Mouse (Mus musculus) retina, postnatal 7 days (tissue): ENCODE data around the gene Fbln2.

Source experiments
- DNase-seq: peaks from one replicate; pipeline ENCODE4 v3.0.0-alpha.2; 2012; ENCODE audit warnings: low read depth, low spot score

Fbln2 gene

DNA sequence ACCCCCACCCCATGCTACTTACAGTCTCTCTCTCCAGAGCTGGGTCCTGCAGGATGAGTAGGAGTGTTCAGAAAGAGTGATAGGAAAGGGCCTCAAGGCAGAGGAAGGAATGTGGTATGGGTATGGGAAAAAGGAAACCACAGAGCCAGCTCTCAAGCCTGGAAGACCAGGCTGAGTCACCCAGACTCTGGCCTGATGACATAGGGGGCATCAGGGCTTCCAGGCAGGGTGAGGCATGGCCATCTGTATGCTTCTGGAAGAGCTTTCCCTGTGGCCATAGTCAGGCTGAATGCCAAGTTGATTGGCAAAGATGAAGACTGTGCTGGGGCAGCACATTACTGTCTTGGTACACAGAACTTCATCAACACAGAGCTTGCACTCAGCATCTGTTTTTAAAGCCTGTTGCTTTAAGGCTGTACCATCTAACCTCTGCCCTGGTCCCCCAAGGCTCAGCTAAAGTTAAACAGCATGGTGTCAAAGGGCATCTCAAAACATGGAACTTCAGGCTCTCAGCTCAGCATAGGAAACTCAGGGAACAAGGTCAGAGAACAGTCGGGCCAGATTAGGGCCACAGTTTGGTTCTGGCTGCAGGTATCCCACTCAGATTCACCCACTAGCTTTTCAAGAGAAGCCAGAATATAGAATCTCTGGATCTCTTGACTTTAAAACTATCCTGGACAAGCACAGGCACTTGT, 19.3 kb upstream of the Fbln2 start:
- no peak for DNase-seq

- no peak for DNase-seq
Observed at GRCm38 (mm10) chr6:91198456-91198855, 13.8 kb upstream of the Fbln2 start.

DNA sequence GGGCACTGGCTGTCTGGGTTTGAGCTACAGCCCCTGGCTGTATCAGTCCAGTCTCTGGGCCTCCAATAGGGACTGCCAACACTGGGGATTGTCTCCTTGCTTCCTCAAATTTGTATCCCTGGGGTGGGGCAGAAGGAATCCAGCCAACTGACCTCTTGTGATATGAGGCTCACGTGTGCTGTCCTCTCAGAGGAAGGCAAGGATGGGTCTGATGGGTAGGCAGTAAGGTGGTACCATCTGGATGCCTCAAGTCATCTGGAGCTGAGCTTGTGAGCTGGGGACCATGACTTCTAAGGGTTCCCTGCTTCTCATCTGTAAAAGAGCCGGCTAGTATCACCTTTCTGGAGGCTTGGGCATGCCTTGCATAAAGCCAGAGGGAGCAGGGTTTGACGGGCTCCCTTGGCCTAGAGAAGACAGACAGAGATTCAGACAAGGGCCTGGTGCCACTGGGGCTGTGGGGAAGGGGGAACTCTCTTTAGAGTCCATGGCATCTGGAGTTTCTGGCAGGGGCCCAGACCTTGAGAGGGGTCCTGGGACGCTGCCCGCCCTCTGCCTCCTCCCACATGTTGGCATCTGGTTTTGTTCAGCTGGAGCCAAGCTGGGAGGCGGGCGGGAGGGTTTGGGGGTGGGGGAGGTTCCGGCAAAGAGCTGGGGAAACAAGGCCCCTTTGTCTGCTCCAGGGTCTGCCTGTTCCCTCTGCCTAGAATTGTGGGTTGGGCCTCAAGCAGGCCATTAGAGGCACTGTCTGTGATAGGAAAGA, 11.6 kb upstream of the Fbln2 start:
- no peak for DNase-seq

- DNase-seq = no peak
Observed at GRCm38 (mm10) chr6:91201881-91202341, 10.3 kb upstream of the Fbln2 start.

DNA sequence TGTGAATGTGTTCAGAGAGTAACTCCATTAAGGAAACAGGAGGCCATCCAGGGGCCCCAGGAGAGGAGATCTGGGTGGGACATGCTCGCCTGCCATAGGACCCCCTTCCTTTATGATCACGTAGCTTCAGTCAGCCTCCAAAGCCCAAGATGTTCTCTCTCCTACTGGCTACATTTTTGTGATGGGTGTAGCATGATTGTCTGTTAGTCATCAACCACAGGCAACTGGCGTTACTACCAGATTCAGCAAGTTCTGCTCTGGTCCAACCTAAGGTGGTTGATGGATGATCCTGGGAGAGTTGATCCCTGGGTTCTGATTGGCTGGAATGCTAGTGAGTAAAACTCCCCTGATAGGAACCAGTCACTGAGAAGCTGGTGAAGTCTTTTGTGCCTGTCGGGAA, 9.7 kb upstream of the Fbln2 start:
- no peak for DNase-seq

DNA sequence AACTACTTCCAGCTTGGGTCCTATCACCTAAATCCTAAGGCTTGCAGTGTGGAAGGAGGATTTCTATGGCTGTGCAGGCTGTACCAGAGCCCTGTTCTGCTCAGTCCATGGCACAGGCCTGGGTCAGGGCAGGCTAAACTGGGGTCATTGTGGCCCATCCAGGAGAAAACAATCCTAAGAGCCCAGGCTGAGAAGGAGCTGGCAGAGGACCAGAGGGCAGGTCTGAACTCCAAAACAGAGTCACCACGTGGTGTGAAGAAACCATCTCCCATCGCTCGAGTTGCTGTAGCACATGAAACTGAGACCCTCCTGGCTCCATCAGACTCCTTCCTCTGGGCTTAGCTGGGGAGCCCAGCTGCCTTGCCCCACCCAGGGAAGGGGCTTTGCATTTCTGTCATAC, 6.9 kb upstream of the Fbln2 start:
- DNase-seq = no peak

- DNase-seq = no peak
Observed at GRCm38 (mm10) chr6:91205791-91206190, 6.5 kb upstream of the Fbln2 start.

GRCm38 (mm10) chr6:91207491-91207890, 4.8 kb upstream of the Fbln2 start:
- no peak for DNase-seq

GRCm38 (mm10) chr6:91209780-91210179, 2.5 kb upstream of the Fbln2 start:
- no peak for DNase-seq

GRCm38 (mm10) chr6:91210852-91211251, 1.4 kb upstream of the Fbln2 start:
- DNase-seq = no peak

- DNase-seq = no peak
Observed at GRCm38 (mm10) chr6:91212571-91212970, 316 bp downstream of the Fbln2 start.

DNA sequence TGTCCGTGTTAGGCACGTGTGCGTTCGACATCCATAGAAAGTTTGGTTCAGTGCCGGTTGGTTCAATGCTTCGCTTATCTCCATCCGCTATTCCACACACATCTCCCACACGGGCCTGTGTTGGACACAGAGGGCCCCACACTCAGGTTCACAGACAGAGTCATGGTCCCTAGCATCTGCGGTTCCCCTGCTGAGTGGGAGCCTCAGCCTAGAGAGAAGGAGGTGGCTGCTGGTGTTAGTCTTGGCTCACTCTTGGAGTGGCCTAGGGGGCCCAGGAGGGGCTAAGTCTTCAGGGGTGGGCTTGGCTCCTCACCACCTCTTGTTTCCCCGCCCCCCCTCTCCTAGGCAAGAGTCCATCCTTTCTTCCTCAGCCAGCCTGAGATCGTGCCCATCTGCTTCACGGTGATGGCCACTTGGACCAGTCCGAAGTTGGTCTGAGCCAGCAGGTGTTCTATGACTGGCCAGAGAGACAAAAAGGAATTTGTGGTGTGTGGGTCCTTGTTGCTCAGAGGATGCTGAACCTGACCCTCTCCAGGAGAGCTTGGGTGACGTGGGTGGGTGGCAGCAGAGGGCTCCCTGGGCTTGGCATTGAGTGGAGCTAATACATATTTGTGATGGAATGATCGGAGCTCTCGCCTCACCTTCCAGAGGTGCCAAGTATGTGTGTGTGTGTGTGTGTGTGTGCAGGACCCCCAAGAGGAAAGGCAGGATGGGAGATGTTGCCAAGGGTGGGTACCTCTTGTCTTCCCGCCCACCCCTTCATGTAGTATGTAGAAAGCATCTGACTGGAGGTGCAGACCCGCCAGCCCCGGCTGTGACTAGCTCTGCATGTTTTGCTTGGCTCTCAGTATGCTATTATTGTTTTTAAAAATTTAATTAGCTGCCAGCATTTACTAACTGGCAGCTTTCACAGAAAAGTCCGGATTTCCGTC, 1.3 kb downstream of the Fbln2 start:
- DNase-seq = no peak

- no peak for DNase-seq
Observed at GRCm38 (mm10) chr6:91215454-91215853, 3.2 kb downstream of the Fbln2 start.

DNA sequence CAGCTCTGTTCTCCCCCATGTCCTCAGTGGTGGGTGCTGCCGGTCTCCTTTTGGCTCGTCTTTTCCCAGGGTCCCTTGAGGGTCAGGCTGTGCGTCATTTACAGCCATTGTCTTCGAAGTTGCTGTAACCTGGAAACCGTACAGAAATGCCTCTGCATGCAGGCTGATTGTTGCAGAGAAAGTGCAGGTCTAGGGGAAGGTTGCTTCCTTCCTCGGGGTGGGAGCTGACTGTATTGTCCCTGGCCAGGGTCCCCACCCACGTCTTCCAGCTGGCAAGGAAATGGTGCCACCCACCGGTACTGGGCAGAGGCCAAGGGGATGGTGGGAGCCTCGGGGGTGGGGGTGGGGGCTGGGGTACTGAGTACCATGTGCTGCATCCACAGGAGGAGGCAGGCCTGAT, 6.2 kb downstream of the Fbln2 start:
- no peak for DNase-seq

DNA sequence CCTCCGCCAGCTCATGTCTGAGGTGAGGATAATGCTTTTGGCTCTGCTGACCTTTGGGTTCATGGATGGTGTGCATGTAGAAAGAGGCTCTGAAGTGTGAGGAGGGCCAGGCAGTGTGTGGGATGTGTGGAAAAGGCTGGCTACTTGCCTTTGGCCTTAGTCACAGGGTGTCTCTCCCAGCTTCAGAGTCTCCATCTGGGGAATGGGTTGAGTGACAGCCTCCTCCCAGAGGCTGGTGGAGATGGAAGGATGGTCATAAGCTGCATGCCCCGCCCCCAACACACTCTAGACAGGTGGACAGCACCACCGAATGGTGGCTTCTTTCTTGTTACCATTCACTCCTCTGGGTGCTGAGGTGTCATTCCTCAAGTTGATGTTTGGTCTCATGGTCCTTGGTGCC, 6.6 kb downstream of the Fbln2 start:
- DNase-seq = no peak

- no peak for DNase-seq
Observed at GRCm38 (mm10) chr6:91220062-91220461, 7.8 kb downstream of the Fbln2 start.

GRCm38 (mm10) chr6:91221094-91221493, 8.8 kb downstream of the Fbln2 start:
- no peak for DNase-seq

GRCm38 (mm10) chr6:91222694-91223346, 10.6 kb downstream of the Fbln2 start:
- DNase-seq = no peak

GRCm38 (mm10) chr6:91224939-91225338, 12.7 kb downstream of the Fbln2 start:
- DNase-seq = no peak

- DNase-seq = no peak
Observed at GRCm38 (mm10) chr6:91225346-91225745, 13.1 kb downstream of the Fbln2 start.

DNA sequence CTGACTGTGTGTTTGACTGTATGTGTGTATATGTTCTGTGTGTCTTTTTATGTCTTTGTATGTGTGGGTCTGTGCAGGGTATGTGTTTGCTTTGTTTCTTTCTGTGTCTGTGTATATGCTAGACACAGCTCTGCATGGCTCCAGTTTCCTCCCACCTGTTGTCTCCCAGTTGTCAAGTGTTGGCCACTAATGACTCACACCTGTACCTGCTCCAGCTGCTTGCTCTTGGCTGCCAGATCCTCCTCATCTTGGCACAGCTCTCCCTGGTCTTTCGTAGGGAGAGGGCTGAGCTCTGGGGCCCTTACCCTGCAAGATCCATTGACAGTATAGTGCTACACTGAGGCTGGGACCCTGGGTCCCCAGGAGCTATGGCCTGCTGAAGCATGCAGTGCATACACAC, 13.8 kb downstream of the Fbln2 start:
- no peak for DNase-seq

- no peak for DNase-seq
Observed at GRCm38 (mm10) chr6:91228980-91229379, 16.7 kb downstream of the Fbln2 start.
